Mouse (Mus musculus): ENCODE results near the gene Timp4. TPM values are rescaled to one million over a fixed set of nuclear protein-coding genes. Genes with fewer than 3 reads are reported as not detected.

Timp4 gene
- polyA plus RNA-seq, 1 experiment = not detected

- TF ChIP-seq GATA1 (IDR thresholded peaks at IDR 0.05; ENCODE audit: low read length) (no peak), TAL1 (IDR thresholded peaks at IDR 0.05; ENCODE audit: low read length) (no peak)
- Histone ChIP-seq H3K4me3 (replicated peaks) (no peak overlapping the region), H3K9me3 (ENCODE audit: control insufficient read depth, low read length) (no peaks in the 10 kb centered on the region), H3K4me1 (ENCODE audit: control insufficient read depth) (no peaks in the 10 kb centered on the region), H3K27me3 (ENCODE audit: control insufficient read depth) (no peaks in the 10 kb centered on the region), H3K36me3 (ENCODE audit: control insufficient read depth) (no peaks in the 10 kb centered on the region)
Measured at GRCm38 (mm10) chr6:115278086-115278485, 26.1 kb upstream of the Timp4 start.

DNA sequence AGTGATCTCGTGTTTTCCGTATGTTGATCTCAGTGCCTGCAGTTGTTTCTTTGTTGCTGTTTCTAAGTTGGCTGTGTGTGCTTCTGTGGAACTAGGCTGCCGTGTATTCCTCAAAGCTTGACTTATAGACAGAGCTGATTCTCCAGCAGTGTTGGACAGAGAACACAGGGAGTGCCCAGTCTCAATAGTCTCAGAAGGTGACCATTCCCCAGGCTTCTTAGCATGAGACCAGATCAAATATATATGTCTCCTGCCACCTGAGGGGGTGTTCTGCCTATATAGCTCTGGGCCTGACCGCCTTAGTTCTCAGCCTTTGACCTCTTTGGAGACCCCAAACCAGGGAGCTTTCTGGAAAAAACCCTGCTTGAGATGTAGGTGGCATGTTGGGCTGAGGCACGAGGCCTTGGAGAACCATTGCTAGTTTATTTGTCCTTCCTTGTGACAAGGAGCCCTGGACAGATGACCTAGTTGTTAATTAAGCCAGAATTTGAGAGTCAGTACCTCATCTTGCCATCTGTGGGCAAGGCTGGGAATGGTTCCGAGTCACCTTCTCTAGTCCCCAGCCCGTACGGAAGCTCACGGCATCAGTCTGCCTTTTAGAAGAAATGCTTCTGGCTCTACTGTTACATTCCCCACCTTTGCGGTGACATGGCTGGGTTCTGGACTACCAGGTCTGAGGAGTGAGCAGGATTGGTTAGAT is 23.3 kb upstream of the Timp4 start:
- Histone ChIP-seq H3K27me3 (ENCODE audit: control insufficient read depth) (no peaks in the 10 kb centered on the region), H3K36me3 (ENCODE audit: control insufficient read depth) (no peaks in the 10 kb centered on the region), H3K9me3 (ENCODE audit: control insufficient read depth, low read length) (no peaks in the 10 kb centered on the region), H3K4me1 (ENCODE audit: control insufficient read depth) (no peaks in the 10 kb centered on the region), H3K4me3 (replicated peaks) (no peak overlapping the region)
- TF ChIP-seq GATA1 (IDR thresholded peaks at IDR 0.05; ENCODE audit: low read length) (no peak), TAL1 (IDR thresholded peaks at IDR 0.05; ENCODE audit: low read length) (no peak)

DNA sequence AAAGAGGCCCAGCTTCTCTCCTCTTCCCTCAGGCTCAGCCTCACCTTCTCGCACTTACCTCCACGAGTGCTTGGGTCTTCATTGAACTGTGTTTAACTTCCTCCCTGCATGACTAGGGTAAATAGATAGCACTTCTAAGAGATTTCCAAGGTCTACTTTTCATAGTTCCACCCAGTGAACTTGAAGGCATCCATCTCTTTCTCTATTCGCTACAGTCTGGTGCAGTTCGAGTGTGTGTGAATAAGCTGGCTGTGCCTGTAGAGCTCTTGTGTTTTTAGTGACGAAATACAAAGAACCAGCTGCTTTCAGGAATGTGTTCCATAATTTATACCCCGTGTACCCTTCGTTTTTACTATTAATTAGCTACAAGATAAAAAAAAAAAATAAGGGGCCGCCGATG is 22.7 kb upstream of the Timp4 start:
- TF ChIP-seq TAL1 (IDR thresholded peaks at IDR 0.05; ENCODE audit: low read length) (no peak), GATA1 (IDR thresholded peaks at IDR 0.05; ENCODE audit: low read length) (no peak)
- no peaks in the 10 kb centered on the region for H3K27me3 ChIP-seq (ENCODE audit: control insufficient read depth)
- H3K9me3 ChIP-seq (ENCODE audit: control insufficient read depth, low read length) = no peaks in the 10 kb centered on the region
- H3K4me1 ChIP-seq (ENCODE audit: control insufficient read depth) = no peaks in the 10 kb centered on the region
- no peaks in the 10 kb centered on the region for H3K36me3 ChIP-seq (ENCODE audit: control insufficient read depth)
- H3K4me3 ChIP-seq (replicated peaks) = no peak overlapping the region

DNA sequence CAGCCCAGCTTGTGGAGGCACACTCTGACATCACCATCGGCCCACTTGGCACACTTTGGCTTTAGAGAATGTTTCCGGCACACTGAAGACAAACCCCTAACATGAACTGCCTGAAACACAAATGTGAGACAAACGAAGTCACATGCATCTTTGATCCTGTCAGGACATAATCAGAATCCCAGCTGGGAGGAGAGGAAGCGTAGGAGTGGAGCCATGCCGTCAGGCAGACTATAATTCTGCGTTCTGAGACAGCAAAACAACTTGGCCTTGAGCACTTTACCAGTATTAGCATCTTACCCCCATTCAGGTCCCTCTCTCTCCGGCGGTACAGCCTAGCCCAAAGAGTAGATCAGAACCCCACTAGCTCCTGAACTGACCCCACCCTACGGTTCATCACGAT is 21.3 kb upstream of the Timp4 start:
- Histone ChIP-seq H3K4me1 (ENCODE audit: control insufficient read depth) (no peaks in the 10 kb centered on the region), H3K4me3 (replicated peaks) (no peak overlapping the region), H3K27me3 (ENCODE audit: control insufficient read depth) (no peaks in the 10 kb centered on the region), H3K36me3 (ENCODE audit: control insufficient read depth) (no peaks in the 10 kb centered on the region), H3K9me3 (ENCODE audit: control insufficient read depth, low read length) (no peaks in the 10 kb centered on the region)
- TF ChIP-seq TAL1 (IDR thresholded peaks at IDR 0.05; ENCODE audit: low read length) (no peak), GATA1 (IDR thresholded peaks at IDR 0.05; ENCODE audit: low read length) (no peak)

DNA sequence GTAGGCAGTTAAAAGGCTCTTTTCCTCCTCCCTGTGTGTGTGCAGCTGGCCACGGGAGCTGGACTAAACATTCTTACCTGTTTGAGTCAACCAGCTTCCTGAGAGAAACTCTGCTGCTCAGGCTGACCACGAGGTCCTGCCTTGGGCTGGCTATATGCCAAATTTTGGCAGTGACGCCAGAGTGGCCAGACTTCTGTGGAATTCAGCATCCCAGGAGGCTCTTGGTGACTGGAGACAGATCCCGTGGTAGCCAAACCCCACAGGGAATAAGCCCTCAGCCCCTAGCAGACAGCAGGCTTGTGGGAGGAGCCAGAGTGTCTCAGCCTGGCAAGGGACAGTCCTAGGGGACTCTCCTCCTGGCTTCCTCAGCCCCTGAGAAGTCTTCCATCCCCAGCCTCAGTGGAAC is 19.9 kb upstream of the Timp4 start:
- H3K4me1 ChIP-seq (ENCODE audit: control insufficient read depth) = no peaks in the 10 kb centered on the region
- H3K36me3 ChIP-seq (ENCODE audit: control insufficient read depth) = no peaks in the 10 kb centered on the region
- TF ChIP-seq TAL1 (IDR thresholded peaks at IDR 0.05; ENCODE audit: low read length) (no peak), GATA1 (IDR thresholded peaks at IDR 0.05; ENCODE audit: low read length) (no peak)
- no peaks in the 10 kb centered on the region for H3K9me3 ChIP-seq (ENCODE audit: control insufficient read depth, low read length)
- H3K4me3 ChIP-seq (replicated peaks) = no peak overlapping the region
- no peaks in the 10 kb centered on the region for H3K27me3 ChIP-seq (ENCODE audit: control insufficient read depth)

DNA sequence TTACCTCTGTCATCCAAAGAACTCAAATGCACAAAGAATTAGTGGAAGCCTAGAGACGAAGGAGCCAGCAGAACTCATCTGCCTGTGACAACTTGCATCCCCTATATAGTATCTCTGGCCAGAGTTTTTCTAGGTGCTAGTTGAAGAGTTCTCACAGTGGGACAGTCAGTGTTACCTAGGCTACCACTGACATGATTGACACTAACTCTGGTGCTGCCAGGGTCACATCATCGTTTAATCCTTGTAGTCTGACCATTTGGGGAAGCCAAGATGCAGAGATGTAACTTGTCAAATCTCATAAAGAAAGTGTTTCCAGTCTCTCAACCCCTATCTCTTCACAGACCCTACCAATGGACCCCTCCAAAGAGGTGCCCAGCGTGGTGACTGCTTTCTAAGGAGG is 19.3 kb upstream of the Timp4 start:
- Histone ChIP-seq H3K9me3 (ENCODE audit: control insufficient read depth, low read length) (no peaks in the 10 kb centered on the region), H3K36me3 (ENCODE audit: control insufficient read depth) (no peaks in the 10 kb centered on the region), H3K4me3 (replicated peaks) (no peak overlapping the region), H3K4me1 (ENCODE audit: control insufficient read depth) (no peaks in the 10 kb centered on the region), H3K27me3 (ENCODE audit: control insufficient read depth) (no peaks in the 10 kb centered on the region)
- TF ChIP-seq GATA1 (IDR thresholded peaks at IDR 0.05; ENCODE audit: low read length) = no peak
- no peak for TF ChIP-seq TAL1 (IDR thresholded peaks at IDR 0.05; ENCODE audit: low read length)

DNA sequence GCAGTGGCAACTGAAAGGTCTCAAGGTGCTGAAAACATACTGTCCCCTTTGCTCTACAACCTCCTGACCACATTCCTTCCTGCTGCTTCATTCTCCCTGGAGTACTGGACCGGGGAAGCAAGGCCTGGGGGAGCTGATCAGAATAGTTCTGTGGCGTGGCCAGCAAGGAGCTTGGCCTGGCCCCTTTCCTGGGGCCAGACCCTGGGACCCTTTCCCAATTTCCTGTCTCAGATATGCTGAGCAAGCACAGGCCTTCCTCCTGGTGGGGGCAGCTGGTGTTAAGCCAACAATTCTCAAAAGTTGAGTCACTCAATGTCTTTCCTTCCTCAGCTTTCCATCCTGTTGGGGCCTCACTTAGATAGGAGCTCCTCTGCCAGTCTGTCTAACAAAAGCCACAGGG is 18.1 kb upstream of the Timp4 start:
- TF ChIP-seq TAL1 (IDR thresholded peaks at IDR 0.05; ENCODE audit: low read length) = no peak
- TF ChIP-seq GATA1 (IDR thresholded peaks at IDR 0.05; ENCODE audit: low read length) = no peak
- H3K27me3 ChIP-seq (ENCODE audit: control insufficient read depth) = no peaks in the 10 kb centered on the region
- H3K4me3 ChIP-seq (replicated peaks) = no peak overlapping the region
- no peaks in the 10 kb centered on the region for H3K9me3 ChIP-seq (ENCODE audit: control insufficient read depth, low read length)
- no peaks in the 10 kb centered on the region for H3K36me3 ChIP-seq (ENCODE audit: control insufficient read depth)
- H3K4me1 ChIP-seq (ENCODE audit: control insufficient read depth) = no peaks in the 10 kb centered on the region

DNA sequence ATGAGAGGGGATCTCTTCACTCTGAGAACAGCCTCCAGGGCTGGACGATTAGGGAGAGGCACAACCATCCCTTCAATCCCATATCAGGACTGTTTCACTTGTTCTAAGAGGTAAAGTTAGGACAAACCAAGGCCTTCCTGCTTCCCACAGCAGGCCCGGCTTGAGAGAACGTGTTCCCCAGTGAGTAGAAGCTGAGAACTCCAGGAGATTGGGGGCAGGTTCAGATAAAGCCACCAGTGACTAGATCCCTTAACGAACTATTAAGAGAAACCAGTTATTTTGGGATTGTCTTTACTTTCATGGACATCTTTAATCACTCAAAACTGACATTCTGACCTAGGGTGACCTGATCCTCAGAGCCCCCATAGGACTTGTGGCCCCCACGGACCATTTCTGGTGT is 17.6 kb upstream of the Timp4 start:
- no peaks in the 10 kb centered on the region for H3K9me3 ChIP-seq (ENCODE audit: control insufficient read depth, low read length)
- H3K27me3 ChIP-seq (ENCODE audit: control insufficient read depth) = no peaks in the 10 kb centered on the region
- H3K36me3 ChIP-seq (ENCODE audit: control insufficient read depth) = no peaks in the 10 kb centered on the region
- no peaks in the 10 kb centered on the region for H3K4me1 ChIP-seq (ENCODE audit: control insufficient read depth)
- TF ChIP-seq GATA1 (IDR thresholded peaks at IDR 0.05; ENCODE audit: low read length) = no peak
- TF ChIP-seq TAL1 (IDR thresholded peaks at IDR 0.05; ENCODE audit: low read length) = no peak
- no peak overlapping the region for H3K4me3 ChIP-seq (replicated peaks)

- no peaks in the 10 kb centered on the region for H3K36me3 ChIP-seq (ENCODE audit: control insufficient read depth)
- H3K4me1 ChIP-seq (ENCODE audit: control insufficient read depth) = no peaks in the 10 kb centered on the region
- no peak overlapping the region for H3K4me3 ChIP-seq (replicated peaks)
- H3K9me3 ChIP-seq (ENCODE audit: control insufficient read depth, low read length) = no peaks in the 10 kb centered on the region
- no peak for TF ChIP-seq GATA1 (IDR thresholded peaks at IDR 0.05; ENCODE audit: low read length)
- TF ChIP-seq TAL1 (IDR thresholded peaks at IDR 0.05; ENCODE audit: low read length) = no peak
- no peaks in the 10 kb centered on the region for H3K27me3 ChIP-seq (ENCODE audit: control insufficient read depth)
Measured at GRCm38 (mm10) chr6:115268551-115269385, 16.8 kb upstream of the Timp4 start.

Measured in erythroblast, embryonic 14.5 days (primary cell).